Mouse (Mus musculus) megakaryocyte, embryonic 14.5 days (primary cell): Measurements from ENCODE around the gene 1700016D06Rik. TPM values are rescaled to one million over a fixed set of nuclear protein-coding genes. Genes with fewer than 3 reads are reported as not detected.

Source experiments
- H3K27me3 ChIP-seq: replicated peaks from 2 replicates; pipeline ENCODE3; 2012; ENCODE audit warnings: inconsistent platforms
- H3K36me3 ChIP-seq: replicated peaks from 2 replicates; pipeline ENCODE3; 2012; ENCODE audit warnings: low read length, inconsistent platforms, mixed read lengths
- H3K4me1 ChIP-seq: 2 replicates; pipeline ENCODE4 v1.6.1; 2012; ENCODE audit warnings: inconsistent platforms
- H3K4me3 ChIP-seq: replicated peaks from 2 replicates; pipeline ENCODE3; 2012; ENCODE audit warnings: moderate library complexity, mild to moderate bottlenecking, inconsistent platforms
- H3K9me3 ChIP-seq: 2 replicates; pipeline ENCODE4 v1.6.1; 2012; ENCODE audit warnings: inconsistent platforms
- FLI1 ChIP-seq: IDR thresholded peaks from 2 replicates; pipeline ENCODE4 v1.6.1; 2012; ENCODE audit warnings: low read length, inconsistent platforms, mixed read lengths
- GATA1 ChIP-seq: IDR thresholded peaks from 3 replicates; pipeline ENCODE4 v1.6.1; 2012; ENCODE audit warnings: mixed read lengths, low read length, inconsistent platforms, borderline replicate concordance
- polyA plus RNA-seq: library from polyadenylated mRNA; stranded (reverse); fragments of >175 nt; gene quantifications from 2 replicates; pipeline ENCODE4 v1.2.3, GENCODE M21; 2012; ENCODE audit warnings: low replicate concordance; ENCODE audit not compliant: insufficient read depth

Gene 1700016D06Rik
- polyA plus RNA-seq, 1 experiment = not detected

DNA sequence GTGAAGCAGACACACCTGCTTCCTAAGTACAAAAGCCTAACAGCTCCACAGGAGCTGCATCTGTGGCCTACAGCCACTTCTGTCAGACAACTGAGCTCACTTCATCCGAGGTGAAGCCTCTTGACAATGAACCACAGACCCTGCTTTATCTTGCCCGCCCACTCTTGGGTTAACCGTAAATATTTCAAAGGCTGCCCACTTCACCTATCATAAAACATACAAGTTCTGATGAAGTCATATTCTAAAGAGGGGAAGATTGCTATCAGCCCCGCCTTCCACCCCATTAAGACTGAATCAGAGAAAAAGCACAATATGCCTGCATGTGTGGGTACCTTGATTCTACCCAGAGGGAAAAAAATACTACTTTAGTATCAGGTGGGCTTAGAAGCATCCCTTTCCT lies 75.8 kb downstream of the 1700016D06Rik start:
- H3K9me3 ChIP-seq = no peaks in the 10 kb centered on the region
- TF ChIP-seq GATA1 (no peak), FLI1 (no peak)
- peaks cover 26% of the 10 kb centered on the region for H3K4me1 ChIP-seq
- peaks cover 92% of the 10 kb centered on the region for H3K36me3 ChIP-seq
- no peak overlapping the region for H3K4me3 ChIP-seq
- no peaks in the 10 kb centered on the region for H3K27me3 ChIP-seq

DNA sequence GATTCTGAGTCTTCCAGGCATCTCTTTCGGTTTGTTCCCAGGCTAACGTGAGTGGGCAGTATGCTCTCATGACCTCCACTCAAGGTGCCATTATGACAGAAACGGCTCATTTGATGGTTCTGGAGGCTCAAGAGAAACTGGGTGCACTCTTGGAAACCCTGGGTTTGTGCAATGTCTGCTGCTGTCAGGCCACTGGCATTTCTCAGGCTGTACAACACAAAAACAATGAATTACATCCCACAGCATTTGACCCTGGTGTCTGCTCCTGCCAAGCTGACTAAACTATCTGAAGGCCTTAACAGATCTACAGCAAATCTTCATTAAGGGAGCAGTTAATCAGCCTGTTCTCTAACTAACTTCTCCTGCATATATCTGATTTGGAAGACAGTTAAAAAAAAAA lies 81.8 kb downstream of the 1700016D06Rik start:
- no peak for TF ChIP-seq GATA1
- no peak for TF ChIP-seq FLI1
- H3K36me3 ChIP-seq = peaks cover 95% of the 10 kb centered on the region
- H3K9me3 ChIP-seq = no peaks in the 10 kb centered on the region
- H3K27me3 ChIP-seq = no peaks in the 10 kb centered on the region
- H3K4me3 ChIP-seq = no peak overlapping the region
- H3K4me1 ChIP-seq = no peaks in the 10 kb centered on the region

DNA sequence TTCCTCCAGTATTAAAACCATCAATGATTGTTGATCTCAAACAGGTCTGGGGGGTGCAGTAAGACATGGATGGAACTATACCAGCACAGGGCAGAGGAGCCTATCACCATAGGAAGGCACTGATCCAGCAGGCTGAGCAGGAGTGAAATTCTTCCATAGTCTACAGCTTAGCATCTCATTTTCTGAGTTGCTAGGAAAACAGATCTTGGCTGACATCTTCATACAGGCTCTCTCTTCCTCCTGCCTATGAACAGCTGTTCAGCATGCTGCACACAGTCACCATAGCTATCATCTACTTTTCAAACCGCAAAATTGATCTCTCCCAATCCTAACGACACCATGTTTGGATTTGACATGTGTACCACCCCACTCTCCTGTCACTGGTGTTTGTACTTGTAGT lies 82.8 kb downstream of the 1700016D06Rik start:
- TF ChIP-seq FLI1 = no peak
- no peak for TF ChIP-seq GATA1
- Histone ChIP-seq H3K36me3 (peaks cover 98% of the 10 kb centered on the region), H3K4me3 (no peak overlapping the region)

DNA sequence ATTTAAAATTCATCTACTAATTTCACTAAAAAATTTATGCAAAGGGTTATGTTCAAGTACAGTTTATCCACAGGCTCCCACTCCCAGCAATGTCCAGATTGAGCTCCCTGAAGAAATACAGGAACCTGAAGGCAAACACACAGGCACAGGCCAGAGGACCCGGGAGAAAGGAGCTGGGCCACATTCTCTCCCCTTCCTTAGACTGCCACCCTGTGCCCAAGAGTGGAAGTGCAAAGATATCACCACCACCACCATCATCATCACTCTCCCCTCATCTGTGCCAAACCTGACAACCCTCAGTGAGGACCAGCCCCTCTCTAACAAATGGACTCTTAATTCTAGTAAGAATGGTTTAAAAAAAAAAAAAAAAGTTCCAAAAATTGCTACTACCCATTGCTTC lies 84.6 kb downstream of the 1700016D06Rik start:
- H3K4me3 ChIP-seq = no peak overlapping the region
- TF ChIP-seq GATA1 (no peak), FLI1 (no peak)

More for the DNA sequence above, 82.8 kb downstream of the 1700016D06Rik start:
- Histone ChIP-seq H3K9me3 (no peaks in the 10 kb centered on the region), H3K27me3 (no peaks in the 10 kb centered on the region), H3K4me1 (no peaks in the 10 kb centered on the region)

DNA sequence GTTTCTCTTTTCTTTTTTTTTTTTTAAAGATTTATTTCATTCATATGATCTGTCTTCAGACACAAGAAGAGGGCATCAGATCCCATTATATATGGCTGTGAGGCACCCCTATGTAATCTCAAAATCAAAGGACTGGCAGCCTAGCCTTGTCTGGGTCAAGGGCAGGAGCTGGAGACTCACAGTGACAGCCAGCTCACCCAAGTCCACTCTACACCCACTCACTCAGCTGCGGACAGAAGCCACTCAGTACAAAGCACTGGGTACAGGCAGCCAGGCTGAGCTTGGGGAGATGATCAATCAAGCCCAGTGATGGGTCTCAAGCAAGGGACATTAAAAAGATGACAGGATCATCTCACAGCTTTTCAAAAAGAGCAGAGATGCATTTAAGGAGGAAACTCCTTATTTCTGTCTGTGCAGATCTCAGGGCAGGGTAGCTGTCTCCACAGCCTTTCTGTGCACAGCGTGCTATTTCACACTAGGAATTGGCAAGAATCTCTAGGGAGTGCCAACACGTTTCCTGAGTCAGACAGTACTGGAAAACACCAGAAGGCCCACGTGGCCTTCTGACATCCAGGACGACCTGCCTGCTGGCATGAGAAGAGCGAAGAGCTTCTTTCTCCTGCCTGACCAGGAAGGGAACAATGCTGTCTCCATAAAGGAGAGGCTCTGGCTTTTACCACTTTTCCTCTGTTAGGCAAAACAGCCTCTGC lies 86.6 kb downstream of the 1700016D06Rik start:
- peaks cover 3% of the 10 kb centered on the region for H3K9me3 ChIP-seq
- no peaks in the 10 kb centered on the region for H3K27me3 ChIP-seq
- peaks cover 100% of the 10 kb centered on the region for H3K36me3 ChIP-seq
- no peak overlapping the region for H3K4me3 ChIP-seq
- TF ChIP-seq GATA1 (no peak), FLI1 (no peak)
- H3K4me1 ChIP-seq = no peaks in the 10 kb centered on the region; the same call in 1 of the 2 replicates

More for the DNA sequence above, 84.6 kb downstream of the 1700016D06Rik start:
- H3K4me1 ChIP-seq = no peaks in the 10 kb centered on the region; the same call in 1 of the 2 replicates
- no peaks in the 10 kb centered on the region for H3K27me3 ChIP-seq
- peaks cover 98% of the 10 kb centered on the region for H3K36me3 ChIP-seq
- H3K9me3 ChIP-seq = no peaks in the 10 kb centered on the region

DNA sequence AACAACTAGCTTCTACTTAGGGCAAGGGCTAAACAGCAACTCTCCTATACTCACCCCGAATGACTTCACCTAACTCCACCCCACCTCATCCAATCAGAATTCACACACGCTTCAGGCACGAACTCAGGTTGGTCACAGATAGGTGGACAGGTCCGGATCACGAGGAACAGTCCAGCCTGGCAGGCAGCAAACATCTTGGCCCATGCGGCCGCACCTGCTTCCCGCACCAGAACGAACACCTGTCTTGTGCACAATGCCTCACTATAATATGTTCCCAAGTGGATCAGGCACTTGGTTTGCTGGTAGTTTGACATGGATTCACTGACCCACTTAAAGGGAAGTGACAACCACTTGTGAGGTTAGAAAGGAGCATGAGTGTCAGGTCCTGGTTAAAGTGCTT lies 92.0 kb downstream of the 1700016D06Rik start:
- Histone ChIP-seq H3K4me1 (peaks cover 9% of the 10 kb centered on the region), H3K4me3 (peak overlapping the region; percentile 21), H3K36me3 (peaks cover 78% of the 10 kb centered on the region), H3K27me3 (no peaks in the 10 kb centered on the region), H3K9me3 (peaks cover 36% of the 10 kb centered on the region)
- no peak for TF ChIP-seq GATA1
- TF ChIP-seq FLI1 = no peak

Other genes starting within 250 kb of the 1700016D06Rik start
- 13.3 TPM in 1 of 2 replicates, not detected in the other for gene Rab20, start 222.4 kb downstream of the 1700016D06Rik start, polyA plus RNA-seq
- 49.5 and 114 TPM in 2 replicates for gene Naxd, start 203.6 kb downstream of the 1700016D06Rik start, polyA plus RNA-seq
- gene Cars2, start 150.3 kb downstream of the 1700016D06Rik start, polyA plus RNA-seq = 18.7 and 22.5 TPM in 2 replicates
- 5.4 and 39.4 TPM in 2 replicates for gene Ing1, start 145.5 kb downstream of the 1700016D06Rik start, polyA plus RNA-seq
- 12.2 and 13.2 TPM in 2 replicates for gene Ankrd10, start 65.3 kb downstream of the 1700016D06Rik start, polyA plus RNA-seq
- 44.5 and 95.5 TPM in 2 replicates for gene Arhgef7, start 26.7 kb upstream of the 1700016D06Rik start, polyA plus RNA-seq
- not detected in 2 replicates for gene Tex29, start 139.4 kb upstream of the 1700016D06Rik start, polyA plus RNA-seq